Mouse (Mus musculus) heart, adult 18-20 months (tissue): Measurements from ENCODE around the gene Nod2. TPM values are rescaled to one million over a fixed set of nuclear protein-coding genes. Genes with fewer than 3 reads are reported as not detected.
A peak's percentile ranks its signal among the peaks of the same experiment; 100 is the strongest.

Experiments
- DNase-seq, 2 experiments: peaks; one replicate each; pipeline ENCODE4 v3.0.0; 2021 to 2022; ENCODE audit warnings: mixed read lengths in 1 of 2
- total RNA-seq, 2 experiments: library from RNA; stranded (reverse); gene quantifications; 2 replicates each; pipeline ENCODE4 v1.2.3; 2021

The Nod2 gene
- total RNA-seq, 2 experiments from 2014 or later: 1.0 to 1.4 TPM

GRCm38 (mm10) chr8:88633343-88633765 is 13.8 kb upstream of the Nod2 start:
- peak; percentile 49 to 84 for DNase-seq

DNA sequence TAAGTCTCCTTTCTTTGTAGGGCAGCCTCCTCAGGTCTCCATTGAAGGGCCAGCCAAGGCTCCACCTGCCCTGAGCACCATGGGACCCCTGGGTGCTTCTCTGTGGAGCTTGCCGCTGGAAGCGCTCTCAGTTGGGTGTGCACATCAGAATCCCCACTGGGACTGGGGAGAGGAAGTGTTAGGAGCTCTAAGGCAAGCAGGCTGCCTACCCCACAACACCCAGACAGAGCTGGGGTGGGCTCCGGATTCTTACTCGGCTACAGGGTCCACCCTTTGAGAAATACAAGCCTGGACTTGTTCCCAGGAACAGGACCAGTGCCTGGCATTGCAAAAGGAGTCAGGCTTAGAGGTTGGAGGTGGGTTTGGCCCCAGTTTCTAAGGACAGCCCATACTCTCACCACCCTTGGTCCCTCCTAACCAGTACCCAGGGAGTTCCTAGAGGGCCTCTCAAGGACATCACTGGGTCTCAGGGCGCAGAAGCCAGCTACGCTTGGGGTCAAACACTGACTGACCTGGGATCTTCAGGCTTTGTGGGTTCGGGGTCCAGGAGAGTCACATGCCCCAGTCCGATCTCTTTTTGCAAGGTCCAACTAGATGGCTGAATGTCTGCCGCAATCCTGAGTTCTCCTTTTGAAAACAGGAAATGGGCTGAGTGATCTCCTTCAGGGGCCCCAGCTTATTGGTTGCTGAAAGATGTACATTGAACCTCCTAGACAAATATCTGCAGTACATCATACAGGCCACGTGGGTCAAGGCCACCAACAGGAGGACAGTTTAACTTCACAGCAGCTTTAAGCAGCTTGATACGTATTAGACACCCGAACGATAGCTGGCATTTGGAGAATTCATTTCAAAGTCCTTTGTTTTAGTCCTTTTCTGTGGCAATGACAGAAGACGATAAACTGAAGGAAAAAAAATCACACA is 11.4 kb upstream of the Nod2 start, which contains the start of gene Snx20:
Gene Snx20 (minus strand): TSS at position 655 of the 924 bp plus-strand sequence.
- DNase-seq: peak; percentile 48 to 65

DNA sequence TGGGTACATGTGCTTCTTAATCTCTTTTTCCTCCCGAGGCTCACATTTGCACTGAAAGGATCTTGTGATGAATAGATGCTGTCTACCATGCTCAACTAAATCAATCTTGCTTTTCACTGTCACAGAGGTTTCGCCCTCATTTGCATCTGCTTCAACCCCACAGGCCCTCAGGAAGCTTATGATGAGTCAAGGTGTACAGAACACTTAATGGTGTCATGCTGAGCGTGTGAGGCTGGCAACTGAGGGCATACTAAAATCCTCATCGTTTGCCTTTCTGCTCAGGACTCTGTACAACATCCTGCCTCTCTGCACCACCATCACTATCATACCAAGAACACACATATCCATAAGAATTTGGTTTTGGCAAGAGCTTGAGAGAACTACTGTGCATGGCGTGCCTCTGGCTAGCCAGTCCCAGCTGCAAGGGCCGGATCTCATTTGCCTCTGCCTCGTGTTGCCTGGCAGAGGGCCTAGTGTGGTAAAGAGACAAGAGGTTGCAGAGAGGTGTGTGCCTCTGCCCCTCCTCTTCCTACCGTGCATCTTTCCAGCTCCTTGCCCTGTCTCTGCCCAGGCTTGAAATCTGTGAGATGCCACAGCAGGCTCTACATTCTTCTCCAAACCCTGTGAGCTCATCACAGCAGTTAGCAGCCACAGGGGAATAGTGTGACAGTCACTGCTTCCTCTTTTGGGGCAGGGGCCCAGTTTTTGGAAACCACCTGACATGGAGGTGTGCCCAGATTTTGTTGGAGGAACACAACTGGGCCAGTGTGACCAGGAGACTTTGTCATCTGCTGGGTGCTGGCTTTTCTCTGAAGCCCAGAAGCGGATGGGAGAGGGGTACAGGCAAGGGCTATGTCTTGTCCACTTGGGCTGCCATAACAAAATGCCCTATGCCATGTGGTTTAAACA is 9.8 kb upstream of the Nod2 start:
- DNase-seq: peak in 1 of 2 experiments; percentile 38

GRCm38 (mm10) chr8:88638908-88639307 is 8.2 kb upstream of the Nod2 start:
- no peak for DNase-seq

DNA sequence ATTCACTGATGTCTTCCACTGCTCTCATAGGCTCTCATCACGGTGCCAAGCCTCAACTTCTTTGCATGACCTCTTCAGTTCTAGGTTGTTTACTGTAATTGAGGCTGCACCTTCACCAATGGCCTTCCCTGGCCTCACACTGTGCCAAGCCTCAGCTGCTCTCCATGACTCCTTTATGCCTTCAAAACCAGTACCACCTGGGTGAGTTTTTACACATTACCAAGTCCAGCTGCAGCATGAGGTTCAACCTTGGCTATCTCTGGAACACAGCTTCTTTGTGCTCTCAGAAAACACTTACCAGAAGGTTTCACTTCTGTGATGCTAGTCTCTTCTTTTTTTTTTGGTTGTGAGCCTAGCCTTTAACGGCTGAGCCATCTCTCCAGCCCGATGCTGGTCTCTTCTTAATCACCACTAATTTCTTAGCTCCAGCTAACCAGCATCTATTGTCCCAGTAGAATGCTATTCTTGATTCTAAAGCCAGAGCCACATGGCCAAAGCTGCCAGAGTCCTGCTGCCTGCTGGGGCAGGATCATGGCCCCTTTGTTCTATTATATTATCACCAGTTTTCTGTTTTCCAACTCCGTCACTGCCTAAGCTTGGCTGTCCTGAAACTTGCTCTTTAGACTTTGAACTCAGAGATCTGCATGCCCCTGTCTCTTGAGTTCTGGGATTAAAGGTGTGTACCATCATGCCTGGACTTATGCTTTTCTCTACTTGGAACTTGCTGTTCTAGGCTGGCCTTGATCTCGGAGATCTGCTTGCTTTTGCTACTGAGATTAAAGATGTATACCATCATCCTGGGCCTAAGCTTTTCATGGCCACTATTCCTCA is 4.2 kb upstream of the Nod2 start:
- no peak for DNase-seq

DNA sequence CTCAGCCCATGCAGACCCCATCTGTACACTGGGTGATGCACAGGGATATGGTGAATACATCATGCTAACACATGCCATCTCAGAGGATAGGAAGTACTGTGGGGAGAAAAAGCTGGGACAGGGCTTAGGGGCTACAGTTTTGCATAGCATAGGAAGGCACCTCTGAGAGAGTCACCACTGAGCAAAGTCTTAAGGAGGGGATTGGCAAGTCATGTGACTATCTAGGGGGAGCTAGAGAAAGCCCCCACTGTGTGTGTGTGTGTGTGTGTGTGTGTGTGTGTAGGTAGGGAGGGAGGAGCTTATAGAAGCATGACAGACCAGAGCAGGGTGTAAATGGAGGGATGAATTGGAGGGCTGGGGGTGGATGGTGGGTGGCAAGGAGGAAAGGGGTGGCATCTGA is 1.2 kb downstream of the Nod2 start:
- no peak for DNase-seq

GRCm38 (mm10) chr8:88650016-88650708 is 3.0 kb downstream of the Nod2 start:
- peak in 1 of 2 experiments; percentile 33 for DNase-seq

DNA sequence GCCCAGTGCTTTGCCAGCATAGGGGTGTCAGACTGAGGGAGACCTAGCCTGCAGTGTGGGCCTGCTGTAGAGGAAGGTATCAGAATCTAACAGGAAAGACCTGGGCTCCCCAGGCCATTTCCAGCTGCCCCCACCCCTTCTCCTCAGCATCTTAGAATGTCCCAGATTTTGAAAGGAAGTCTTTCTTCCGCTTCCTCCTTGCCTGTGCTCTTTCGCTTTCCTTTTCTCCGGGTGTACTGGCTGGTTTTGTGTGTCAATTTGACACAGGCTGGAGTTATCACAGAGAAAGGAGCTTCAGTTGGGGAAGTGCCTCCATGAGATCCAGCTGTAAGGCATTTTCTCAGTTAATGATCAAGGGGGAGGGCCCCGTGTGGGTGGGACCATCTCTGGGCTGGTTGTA is 4.0 kb downstream of the Nod2 start:
- DNase-seq: peak; percentile 39 to 61

GRCm38 (mm10) chr8:88655334-88655733 is 8.2 kb downstream of the Nod2 start:
- DNase-seq: no peak

GRCm38 (mm10) chr8:88659873-88660272 is 12.8 kb downstream of the Nod2 start:
- no peak for DNase-seq

DNA sequence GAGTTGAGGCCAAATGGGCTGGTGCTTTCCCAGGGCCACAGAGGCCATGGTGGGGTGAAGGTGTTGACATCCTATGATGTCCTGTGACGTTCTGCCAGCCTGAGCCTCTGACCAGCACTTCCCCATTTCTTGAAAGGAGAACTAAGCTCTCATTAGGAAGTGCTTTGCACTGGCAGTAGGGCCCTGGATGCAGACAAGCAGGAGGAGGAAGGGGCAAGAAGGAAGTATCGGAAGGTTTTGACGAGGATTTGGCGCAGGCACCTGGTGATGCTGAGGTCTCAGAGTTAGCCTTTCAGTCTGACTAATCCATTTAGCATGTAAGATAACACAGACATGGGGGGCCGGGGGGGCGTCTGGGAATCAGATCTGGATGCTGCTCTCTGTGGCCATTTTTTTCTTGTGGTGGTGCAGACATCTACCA is 15.3 kb downstream of the Nod2 start:
- DNase-seq: peak in 1 of 2 experiments; percentile 51

GRCm38 (mm10) chr8:88664121-88664520 is 17.0 kb downstream of the Nod2 start:
- DNase-seq: no peak

- no peak for DNase-seq
Observed at GRCm38 (mm10) chr8:88664947-88665346, 17.8 kb downstream of the Nod2 start.

DNA sequence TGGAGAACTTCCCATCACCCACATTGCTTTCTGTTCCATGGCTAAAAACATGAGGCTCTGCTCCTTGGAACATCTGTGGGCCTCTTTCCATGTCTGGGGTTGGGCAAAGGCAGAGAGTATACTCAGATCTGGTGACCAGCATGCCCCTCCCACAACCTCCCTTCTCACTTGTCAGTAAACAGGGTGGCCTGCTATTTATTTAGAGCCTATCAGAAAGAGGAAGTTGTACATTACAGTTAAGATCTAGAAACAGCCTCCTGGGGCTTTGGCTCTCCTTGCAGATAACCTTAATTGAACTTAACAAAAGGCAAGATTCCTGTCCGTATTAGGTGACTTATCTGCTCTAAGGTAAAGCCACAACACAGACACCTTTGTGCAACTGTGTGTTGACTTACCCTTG is 19.3 kb downstream of the Nod2 start:
- DNase-seq: peak; percentile 40 to 75

DNA sequence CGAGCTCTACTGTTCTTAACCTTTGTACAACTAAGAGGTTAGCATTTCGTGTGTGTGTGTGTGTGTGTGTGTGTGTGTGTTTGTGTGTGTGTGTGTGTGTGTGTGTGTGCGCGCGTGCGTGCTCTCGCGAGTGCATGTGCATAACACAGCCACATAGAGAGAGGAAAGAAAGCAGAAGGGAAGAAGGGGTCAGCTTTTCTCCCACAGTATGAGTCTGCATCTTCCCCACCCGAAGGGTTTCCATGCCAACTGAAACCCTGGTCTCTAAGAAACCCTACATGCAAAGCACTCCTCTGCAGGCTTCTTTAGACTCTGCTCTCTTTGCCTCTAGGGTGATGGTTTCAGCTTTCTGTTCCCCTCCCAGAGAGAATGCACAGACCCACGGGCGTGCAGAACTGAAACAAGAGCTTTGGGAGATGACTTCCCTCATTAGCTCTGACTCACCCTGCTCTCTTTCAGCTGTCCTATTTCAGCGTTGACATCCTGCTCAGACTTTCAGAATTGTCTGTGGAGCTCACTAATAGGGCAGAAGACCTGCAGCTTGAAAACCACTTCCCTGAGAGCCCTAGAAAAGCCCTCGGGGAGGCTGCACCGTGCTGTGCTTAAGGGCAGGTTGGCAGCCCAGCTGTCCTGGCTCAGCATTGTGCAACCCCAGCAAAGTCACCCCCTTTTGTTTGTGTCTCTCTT is 21.4 kb downstream of the Nod2 start:
- DNase-seq: peak in 1 of 2 experiments; percentile 72

GRCm38 (mm10) chr8:88670782-88671181 is 23.7 kb downstream of the Nod2 start:
- DNase-seq: no peak

DNA sequence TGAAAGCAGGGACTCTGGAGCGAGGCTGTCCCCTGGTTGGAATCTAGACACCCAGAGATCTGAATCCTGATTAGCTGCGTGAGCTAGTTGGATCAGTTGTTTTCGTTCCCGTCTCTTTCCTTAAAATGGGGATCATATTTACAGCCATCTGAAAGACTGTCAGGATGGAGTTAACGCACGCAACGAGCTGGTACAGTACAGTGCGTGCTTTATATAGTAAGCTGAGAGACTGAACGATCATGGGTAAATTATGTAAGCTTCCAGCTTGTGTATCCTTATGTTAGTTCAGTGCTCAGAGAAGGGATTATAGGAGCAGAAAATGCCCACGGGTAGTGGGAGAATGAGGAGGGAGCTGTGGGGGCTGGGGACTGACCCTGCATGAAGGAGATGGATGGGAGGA is 24.5 kb downstream of the Nod2 start:
- no peak for DNase-seq

DNA sequence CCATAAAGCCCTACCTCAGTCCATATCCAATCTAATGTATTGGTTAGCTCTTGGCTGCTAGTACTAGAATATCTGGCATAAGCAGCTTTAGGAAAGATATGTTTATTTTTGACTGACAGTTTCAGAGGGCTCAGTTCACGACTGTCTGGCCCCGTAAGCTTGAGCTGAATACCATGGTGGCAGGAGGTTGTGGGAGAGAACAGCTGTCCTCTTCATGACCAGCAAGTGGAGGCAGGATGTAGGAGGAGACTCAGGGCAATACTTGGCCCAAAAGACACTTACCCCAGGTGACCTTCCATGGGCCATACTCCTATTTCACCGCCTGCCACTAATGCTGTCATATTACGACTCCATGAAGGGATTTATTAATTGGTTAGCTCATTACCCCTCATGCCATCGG is 26.7 kb downstream of the Nod2 start:
- no peak for DNase-seq

DNA sequence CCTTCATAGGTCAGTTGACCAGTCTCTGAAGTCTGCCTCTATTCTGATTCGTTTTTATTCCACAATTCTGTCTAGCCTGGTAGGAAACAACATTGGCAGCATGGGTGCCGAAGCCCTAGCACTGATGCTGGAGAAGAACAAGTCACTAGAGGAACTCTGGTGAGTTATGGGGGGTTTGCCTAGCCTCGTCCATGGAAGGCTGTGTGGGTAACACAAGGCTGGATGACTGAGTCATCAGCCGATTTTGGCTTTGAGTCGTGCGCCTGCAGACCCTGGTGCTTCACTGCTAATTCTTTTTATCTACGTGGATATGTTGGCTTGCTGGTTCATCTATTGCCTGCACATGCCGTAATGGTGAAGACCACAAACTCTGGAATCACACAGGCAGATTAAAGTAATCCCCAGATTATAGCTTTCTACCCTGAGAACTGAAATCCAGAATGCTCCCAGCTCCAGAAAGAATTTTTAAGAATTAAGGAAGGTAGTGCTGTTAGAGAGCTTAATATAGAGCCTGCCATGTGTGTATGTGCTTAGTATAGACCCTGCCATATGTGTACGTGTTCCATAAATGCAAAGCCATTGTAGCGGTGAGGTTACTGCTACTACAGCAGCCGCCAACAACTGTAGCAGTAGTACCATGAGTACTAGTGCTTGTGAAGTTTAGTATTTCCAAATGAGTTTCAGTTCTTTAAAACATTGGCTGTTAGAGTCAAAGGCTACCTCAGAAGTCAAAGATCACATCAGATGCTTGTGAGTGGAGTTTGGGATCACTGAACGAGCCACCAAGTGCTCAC is 28.5 kb downstream of the Nod2 start:
- no peak for DNase-seq

DNA sequence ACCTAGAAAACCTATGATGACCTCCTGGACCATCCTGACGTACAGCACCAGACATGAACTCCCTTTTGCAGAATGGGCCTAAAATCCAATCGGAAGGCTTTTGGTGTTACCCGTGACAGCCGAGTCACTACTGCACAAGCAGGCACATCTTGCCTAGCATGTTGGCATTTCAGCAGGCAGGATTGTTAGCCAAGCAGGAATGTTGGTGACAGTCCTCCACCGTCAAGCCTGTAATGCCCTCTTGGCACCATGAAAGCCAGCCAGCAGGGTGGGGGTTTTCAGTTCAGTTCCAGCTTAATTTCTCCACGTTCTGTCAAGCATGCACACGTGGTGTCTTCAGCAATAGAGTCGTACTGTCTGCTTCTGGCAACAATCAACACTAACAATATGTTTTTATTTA is 30.0 kb downstream of the Nod2 start:
- no peak for DNase-seq
